Mouse (Mus musculus) neural tube, embryonic 14.5 days (tissue): ENCODE results near the gene Gm37240. TPM values are rescaled to one million over a fixed set of nuclear protein-coding genes. Genes with fewer than 3 reads are reported as not detected.
A peak's percentile ranks its signal among the peaks of the same experiment; 100 is the strongest.

Experiments used
- ATAC-seq: fragments of 200-750 bp; cut with Nextera tagmentation; 2 replicates; pipeline ENCODE4 v1.8.0; 2017; ENCODE audit warnings: low read depth, mild to moderate bottlenecking, moderate TSS enrichment, moderate library complexity
- H3K27ac ChIP-seq: fragments of 300-500 bp; sonication (generic); 2 replicates; pipeline ENCODE4 v1.5.1; 2014; ENCODE audit warnings: low read depth, mild to moderate bottlenecking, control low read depth, low read length, moderate library complexity, mixed read lengths
- H3K27me3 ChIP-seq: fragments of 300-500 bp; sonication (generic); 2 replicates; pipeline ENCODE4 v1.6.1; 2014; ENCODE audit warnings: low read length; ENCODE audit not compliant: control insufficient read depth, insufficient read depth
- H3K36me3 ChIP-seq: fragments of 300-500 bp; sonication (generic); 2 replicates; pipeline ENCODE4 v1.6.1; 2014; ENCODE audit warnings: low read length, mixed read lengths; ENCODE audit not compliant: control insufficient read depth, insufficient read depth
- H3K4me1 ChIP-seq: fragments of 300-500 bp; sonication (generic); 2 replicates; pipeline ENCODE4 v1.6.1; 2014; ENCODE audit warnings: low read length; ENCODE audit not compliant: control insufficient read depth, insufficient read depth
- H3K4me2 ChIP-seq: fragments of 300-500 bp; sonication (generic); 2 replicates; pipeline ENCODE4 v1.6.1; 2014; ENCODE audit warnings: mild to moderate bottlenecking, low read depth, low read length, control low read depth
- H3K4me3 ChIP-seq: fragments of 300-500 bp; sonication (generic); 2 replicates; pipeline ENCODE4 v1.5.1; 2014; ENCODE audit warnings: low read depth, low read length, control low read depth, mixed read lengths
- H3K9ac ChIP-seq: fragments of 300-500 bp; sonication (generic); replicated peaks from 2 replicates; pipeline ENCODE4 v1.6.1; 2014; ENCODE audit warnings: low read depth, mild to moderate bottlenecking, control low read depth, low read length, mixed read lengths
- H3K9me3 ChIP-seq: fragments of 300-500 bp; sonication (generic); 2 replicates; pipeline ENCODE4 v1.6.1; 2016; ENCODE audit warnings: low read length; ENCODE audit not compliant: control insufficient read depth
- WGBS: fragments of 180-500 bp; shearing (Covaris S2); extraction: QIAGEN DNeasy Blood & Tissue Kit; methylation state at CpG from one replicate; pipeline ENCODE4 v1.1.7; 2014; 5-methylcytosine and 5-hydroxymethylcytosine counted together
- polyA plus RNA-seq: library from polyadenylated mRNA; unstranded; fragments of >200 nt; fragmentation: Nextera tagmentation; extraction: Ambion mirVana; gene quantifications from 2 replicates; pipeline ENCODE4 v1.2.1, GENCODE M21; 2014

Gene Gm37240
- polyA plus RNA-seq, 1 experiment from 2014 or later, result not detected

DNA sequence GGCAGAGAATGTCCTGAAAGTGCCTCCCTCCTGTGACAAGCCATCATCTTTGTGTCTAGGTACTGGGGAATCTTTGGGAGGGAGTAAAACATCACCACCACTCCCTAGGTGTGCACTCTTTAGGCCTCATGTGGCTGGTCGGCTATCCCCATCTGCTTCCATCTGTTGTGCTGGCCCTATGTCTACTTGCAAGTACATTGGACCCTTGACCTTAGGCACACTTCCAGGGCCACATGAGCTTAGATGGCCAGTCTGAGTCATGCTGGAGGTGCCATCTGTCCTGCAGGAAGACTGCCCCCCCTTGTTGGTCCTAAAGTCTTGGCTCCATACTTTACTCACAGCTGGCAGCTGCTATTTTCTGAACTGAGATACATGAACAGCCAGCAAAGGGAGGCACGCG lies 493.9 kb downstream of the Gm37240 start:
- no peak for ATAC-seq
- H3K27ac ChIP-seq, result no peak overlapping the region
- WGBS, result 98% methylated on average over 3 of the region's 3 CpGs
- H3K4me1 ChIP-seq, result no peaks in the 10 kb centered on the region
- no peak overlapping the region for H3K4me3 ChIP-seq
- H3K4me2 ChIP-seq, result no peak overlapping the region
- no peaks in the 10 kb centered on the region for H3K9me3 ChIP-seq
- no peak overlapping the region for H3K9ac ChIP-seq
- H3K27me3 ChIP-seq, result no peaks in the 10 kb centered on the region
- H3K36me3 ChIP-seq, result no peaks in the 10 kb centered on the region

DNA sequence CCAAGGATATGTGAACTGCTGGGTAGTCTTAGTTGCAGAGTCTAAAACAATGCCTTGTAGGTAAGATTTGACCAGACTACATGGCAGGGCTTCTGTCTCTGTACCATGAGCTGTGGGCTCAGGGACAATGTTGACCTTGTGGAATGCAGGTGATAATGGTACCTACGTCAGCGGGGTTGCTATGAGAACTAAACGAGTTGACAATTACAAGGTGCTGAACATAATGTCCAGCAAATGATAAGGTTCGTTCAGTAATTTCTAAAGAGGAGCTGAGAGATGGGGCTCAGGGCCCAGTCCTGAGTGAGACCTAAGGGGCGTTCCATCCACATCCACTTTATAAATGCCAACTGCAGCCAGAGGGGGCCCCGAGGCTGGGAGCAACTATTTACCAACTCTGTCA lies 495.6 kb downstream of the Gm37240 start:
- H3K27me3 ChIP-seq, result no peaks in the 10 kb centered on the region
- H3K27ac ChIP-seq, result no peak overlapping the region
- 95% methylated on average over 6 of the region's 6 CpGs for WGBS
- no peak overlapping the region for H3K9ac ChIP-seq
- no peaks in the 10 kb centered on the region for H3K36me3 ChIP-seq
- ATAC-seq, result no peak
- no peaks in the 10 kb centered on the region for H3K4me1 ChIP-seq
- H3K9me3 ChIP-seq, result no peaks in the 10 kb centered on the region
- no peak overlapping the region for H3K4me2 ChIP-seq
- H3K4me3 ChIP-seq, result no peak overlapping the region

DNA sequence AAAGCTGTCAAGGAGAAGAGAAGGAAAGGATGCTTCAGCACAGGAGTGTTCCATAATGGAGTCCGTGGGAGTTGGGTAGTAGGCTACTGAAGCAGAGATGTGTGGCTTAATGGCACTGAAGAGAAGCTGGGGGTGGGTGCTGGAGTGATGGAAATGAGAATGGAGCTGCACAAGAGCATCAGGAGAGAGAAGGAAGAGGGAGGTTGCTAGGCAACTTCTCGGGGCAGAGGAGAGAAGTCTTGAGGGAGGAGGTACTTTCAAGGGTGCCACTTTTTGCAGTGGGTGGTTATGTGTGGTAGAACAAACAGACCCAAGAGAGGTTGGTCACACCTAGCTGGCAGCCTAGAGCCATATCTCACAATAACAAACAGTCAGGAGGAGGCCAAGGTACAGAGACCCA lies 496.2 kb downstream of the Gm37240 start:
- Histone ChIP-seq H3K9ac (no peak overlapping the region), H3K27me3 (no peaks in the 10 kb centered on the region), H3K36me3 (no peaks in the 10 kb centered on the region), H3K27ac (no peak overlapping the region), H3K4me3 (no peak overlapping the region), H3K4me2 (no peak overlapping the region), H3K4me1 (no peaks in the 10 kb centered on the region), H3K9me3 (no peaks in the 10 kb centered on the region)
- 83% methylated on average over 2 of the region's 2 CpGs for WGBS
- ATAC-seq, result no peak

DNA sequence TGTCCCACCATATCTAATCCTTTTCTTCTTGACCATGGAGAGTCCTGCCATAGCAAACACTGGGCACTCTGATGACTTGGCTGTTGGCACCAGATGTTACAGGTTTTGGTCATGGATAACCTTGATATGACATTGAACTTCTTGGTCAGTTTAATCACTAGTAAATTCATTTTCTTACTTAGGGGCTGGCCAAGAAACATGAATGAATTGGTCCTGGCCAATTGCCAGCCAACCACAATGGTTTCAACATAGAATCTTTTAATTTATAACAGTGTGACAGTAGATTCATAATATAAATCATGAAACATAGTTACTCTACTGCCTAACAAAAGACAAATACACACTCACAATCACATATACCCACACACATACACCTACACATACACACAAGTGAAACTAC lies 501.9 kb downstream of the Gm37240 start:
- Histone ChIP-seq H3K27me3 (no peaks in the 10 kb centered on the region), H3K9ac (no peak overlapping the region)
- ATAC-seq, result no peak

DNA sequence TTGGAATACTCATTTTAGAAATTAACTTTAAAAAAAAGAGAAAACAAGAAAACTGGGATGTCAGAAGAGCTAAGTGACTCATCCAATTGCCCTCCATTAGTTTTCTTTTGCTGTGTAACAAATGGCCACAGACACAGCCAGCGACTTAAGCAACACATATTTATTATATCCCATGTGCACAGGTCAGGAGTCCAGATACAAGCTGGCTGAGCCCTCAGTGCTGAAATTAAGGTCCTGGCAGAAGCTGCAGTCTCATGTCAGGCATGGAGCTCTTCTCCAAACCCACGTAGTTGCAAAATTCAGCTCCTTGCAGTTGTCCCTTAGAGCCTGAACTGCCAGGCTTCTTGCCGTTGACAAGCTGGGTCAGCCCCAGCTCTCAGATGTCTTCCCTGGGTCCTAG lies 504.0 kb downstream of the Gm37240 start:
- 88% methylated on average over 3 of the region's 3 CpGs for WGBS
- Histone ChIP-seq H3K9ac (no peak overlapping the region), H3K36me3 (no peaks in the 10 kb centered on the region), H3K27me3 (no peaks in the 10 kb centered on the region), H3K27ac (no peak overlapping the region), H3K9me3 (no peaks in the 10 kb centered on the region), H3K4me2 (no peak overlapping the region), H3K4me3 (no peak overlapping the region), H3K4me1 (no peaks in the 10 kb centered on the region)
- ATAC-seq, result no peak

More for the DNA sequence above, 501.9 kb downstream of the Gm37240 start:
- Histone ChIP-seq H3K4me1 (no peaks in the 10 kb centered on the region), H3K9me3 (no peaks in the 10 kb centered on the region), H3K4me3 (no peak overlapping the region), H3K4me2 (no peak overlapping the region), H3K36me3 (no peaks in the 10 kb centered on the region), H3K27ac (no peak overlapping the region)

DNA sequence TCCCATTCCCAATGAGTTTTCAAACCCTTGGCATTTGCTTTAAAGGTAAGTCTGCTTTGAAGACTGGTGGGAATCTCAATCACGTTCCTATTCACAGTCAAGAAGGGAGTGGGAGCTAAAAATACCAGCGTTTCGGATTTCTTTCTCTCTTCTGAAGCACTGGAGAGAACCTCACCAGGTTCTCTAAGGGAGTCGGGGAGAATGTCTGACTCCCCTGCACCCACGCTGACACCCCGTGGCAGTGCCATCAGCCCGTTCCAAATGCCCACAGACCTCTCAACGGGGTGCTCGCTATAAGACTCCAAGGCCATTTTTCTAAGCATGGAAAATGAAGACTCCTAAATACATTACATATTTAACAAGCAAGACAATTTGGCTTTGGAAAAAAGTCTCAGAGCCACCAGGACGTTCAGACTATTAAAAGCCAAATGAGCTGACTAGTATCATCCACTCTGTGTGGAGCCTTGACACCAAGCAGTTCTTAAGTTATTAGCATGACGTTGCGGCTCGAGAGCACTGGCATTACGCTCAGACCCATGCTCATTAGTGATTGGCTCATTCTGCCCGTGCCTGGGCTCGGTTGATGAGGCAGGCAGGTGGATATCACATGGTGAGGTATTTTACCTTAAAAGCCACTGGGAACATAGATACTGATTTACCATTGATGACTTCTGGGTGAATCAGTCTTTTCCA lies 508.5 kb downstream of the Gm37240 start:
- Histone ChIP-seq H3K9ac (no peak overlapping the region), H3K4me1 (no peaks in the 10 kb centered on the region), H3K27me3 (no peaks in the 10 kb centered on the region), H3K4me2 (no peak overlapping the region), H3K4me3 (no peak overlapping the region), H3K27ac (no peak overlapping the region), H3K9me3 (no peaks in the 10 kb centered on the region), H3K36me3 (no peaks in the 10 kb centered on the region)
- WGBS, result 67% methylated on average over 16 of the region's 16 CpGs
- 0 out of 2 replicates have a peak, but pooled peaks have one; percentile 56 for ATAC-seq

DNA sequence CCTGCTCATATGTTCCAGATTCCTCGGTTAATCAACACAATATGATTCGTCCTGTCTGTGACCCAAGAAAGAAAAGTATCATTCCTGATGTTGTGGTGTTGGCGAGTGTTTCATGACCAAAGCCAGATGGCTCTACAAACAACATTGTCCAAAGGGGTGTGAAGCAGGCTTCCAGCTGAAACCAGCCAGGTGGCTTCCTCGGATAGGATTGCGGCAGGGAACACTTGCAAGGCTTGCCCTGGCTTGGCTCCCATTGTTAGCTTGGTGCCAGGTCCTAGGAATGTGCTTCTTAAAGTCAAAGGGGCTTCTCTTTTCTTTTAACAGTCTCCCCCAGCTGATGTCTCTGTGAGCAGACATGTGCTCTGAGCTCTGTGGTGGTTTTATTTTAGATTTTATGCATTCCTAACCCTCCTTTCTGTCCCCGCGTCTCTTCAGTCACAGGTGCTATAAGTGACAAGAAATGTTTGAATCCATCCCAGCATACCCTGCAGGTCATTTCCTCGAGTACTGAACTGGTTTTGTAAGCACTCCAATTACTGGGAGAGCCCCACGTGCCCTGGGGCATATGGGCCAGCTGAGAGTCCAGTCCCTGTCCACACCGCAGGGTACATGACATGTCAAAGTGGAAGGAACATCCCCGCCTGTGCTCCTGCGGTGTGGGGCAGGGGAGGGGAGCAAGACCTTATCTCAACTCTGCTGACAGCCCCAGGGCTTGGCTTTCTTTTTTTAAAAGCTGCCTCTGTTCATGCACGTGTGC lies 509.2 kb downstream of the Gm37240 start:
- Histone ChIP-seq H3K9ac (no peak overlapping the region), H3K36me3 (no peaks in the 10 kb centered on the region), H3K9me3 (no peaks in the 10 kb centered on the region), H3K27me3 (no peaks in the 10 kb centered on the region), H3K4me1 (no peaks in the 10 kb centered on the region), H3K4me3 (no peak overlapping the region), H3K4me2 (no peak overlapping the region), H3K27ac (no peak overlapping the region)
- 65% methylated on average over 13 of the region's 13 CpGs for WGBS
- no peak for ATAC-seq

DNA sequence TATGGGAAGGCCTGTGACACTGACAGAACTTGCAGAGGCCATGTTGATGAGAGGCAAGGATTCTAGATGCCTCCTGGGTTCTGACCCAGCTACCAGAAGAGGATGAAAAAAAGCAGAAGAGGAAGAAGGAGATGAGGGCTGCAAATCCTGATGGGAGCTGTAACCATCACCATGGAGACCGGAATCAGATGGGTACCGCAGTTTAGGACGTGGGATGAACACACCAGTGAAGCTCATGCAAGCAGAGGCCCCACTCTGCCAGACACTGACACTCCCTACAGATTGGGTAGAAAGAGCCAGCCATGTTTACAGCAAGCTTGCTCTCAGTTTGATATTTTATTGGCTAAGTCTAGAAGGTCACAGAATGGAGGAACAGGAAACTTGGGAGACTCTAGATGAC lies 509.8 kb downstream of the Gm37240 start:
- ATAC-seq, result no peak
- Histone ChIP-seq H3K27ac (no peak overlapping the region), H3K4me2 (no peak overlapping the region), H3K36me3 (no peaks in the 10 kb centered on the region), H3K27me3 (no peaks in the 10 kb centered on the region), H3K4me3 (no peak overlapping the region), H3K4me1 (no peaks in the 10 kb centered on the region), H3K9me3 (no peaks in the 10 kb centered on the region), H3K9ac (no peak overlapping the region)
- 84% methylated on average over 3 of the region's 3 CpGs for WGBS

DNA sequence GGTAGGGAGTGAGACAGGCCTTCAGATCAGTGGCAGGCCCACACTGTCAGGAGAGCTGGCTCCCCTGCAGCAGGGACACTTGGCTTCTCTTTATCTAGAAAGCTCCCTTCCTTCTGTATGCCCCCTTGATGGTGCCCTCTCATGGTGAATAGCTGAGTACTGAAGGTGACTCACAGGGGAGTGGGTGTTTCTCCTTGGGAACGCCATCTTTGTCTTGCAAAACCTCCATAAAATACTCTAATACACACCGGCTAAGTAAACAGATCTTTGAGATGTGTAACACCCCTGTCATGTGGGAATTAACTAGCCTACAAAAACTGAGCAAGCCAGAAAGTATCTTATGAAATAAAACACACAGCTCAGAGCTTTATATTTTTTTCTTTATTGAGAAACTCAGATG lies 510.8 kb downstream of the Gm37240 start:
- no peak overlapping the region for H3K9ac ChIP-seq
- no peaks in the 10 kb centered on the region for H3K27me3 ChIP-seq
- H3K4me1 ChIP-seq, result no peaks in the 10 kb centered on the region
- no peak overlapping the region for H3K4me3 ChIP-seq
- no peak for ATAC-seq
- no peak overlapping the region for H3K27ac ChIP-seq
- 74% methylated on average over 2 of the region's 2 CpGs for WGBS
- no peaks in the 10 kb centered on the region for H3K9me3 ChIP-seq
- no peak overlapping the region for H3K4me2 ChIP-seq
- H3K36me3 ChIP-seq, result no peaks in the 10 kb centered on the region
